Mouse (Mus musculus) heart, postnatal 14 days (tissue): ENCODE data around the gene Arel1. TPM values are rescaled to one million over a fixed set of nuclear protein-coding genes. Genes with fewer than 3 reads are reported as not detected.

Experiments
- total RNA-seq, 2 experiments: library from RNA; stranded (reverse); gene quantifications; 2 replicates each; pipeline ENCODE4 v1.2.3; 2021

Gene Arel1
- total RNA-seq, 2 experiments from 2014 or later, result 33.6 to 38.9 TPM

Other genes with a start within 250 kb of the Arel1 start
- gene Npc2, start 197.7 kb downstream of the Arel1 start, total RNA-seq, result 10 to 100 TPM; 30.8 to 32.7 TPM
- 10 to 100 TPM; 71.2 to 73.3 TPM for gene Isca2, start 197.6 kb downstream of the Arel1 start, total RNA-seq
- gene Ltbp2, start 94.4 kb downstream of the Arel1 start, total RNA-seq, result 1 to 10 TPM; 1.2 to 2.3 TPM
- 10 to 100 TPM; 30.1 to 37.1 TPM for gene Fcf1, start within 50 bp of the Arel1 start, total RNA-seq
- 10 to 100 TPM; 31.3 to 32.5 TPM for gene Ylpm1, start 25.4 kb upstream of the Arel1 start, total RNA-seq
- gene Prox2, start 139.9 kb upstream of the Arel1 start, total RNA-seq, result 1 to 10 TPM; 1.1 to 2.7 TPM
- 100 to 1,000 TPM; 713 to 718 TPM for gene Dlst, start 139.9 kb upstream of the Arel1 start, total RNA-seq
- gene Rps6kl1, start 180.4 kb upstream of the Arel1 start, total RNA-seq, result 1 to 10 TPM; 4.3 to 4.8 TPM
- 1 to 10 TPM; 3.5 to 4.6 TPM for gene Pgf, start 206.9 kb upstream of the Arel1 start, total RNA-seq
- gene Eif2b2, start 248.6 kb upstream of the Arel1 start, total RNA-seq, result 10 to 100 TPM; 47.0 to 50.4 TPM